In the genomic region with DNA sequence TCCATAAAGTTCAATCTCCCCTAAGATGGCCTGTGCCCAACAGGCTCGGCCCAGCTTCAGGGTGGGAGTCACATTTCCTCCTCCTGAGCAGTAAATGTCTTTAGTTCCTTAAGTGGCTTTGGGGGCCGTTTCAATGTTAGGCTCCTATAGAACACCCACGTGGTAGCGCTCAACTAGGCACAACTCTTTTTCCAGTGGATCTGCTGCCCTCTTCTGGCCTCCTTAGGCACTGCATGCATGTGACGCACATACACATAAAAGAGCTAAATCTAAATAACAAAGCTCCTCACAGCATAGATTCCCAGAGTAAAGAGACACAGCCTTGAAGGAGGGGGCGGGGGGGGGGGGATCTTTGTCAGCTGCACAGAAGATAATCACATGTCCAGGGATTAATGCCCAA, we compare ENCODE assay signal across 10 mouse cellular contexts.
DNase-seq lines count a peak whose midpoint lies in the region; ATAC-seq and TF ChIP-seq lines count a peak whose summit lies in the region.
"Had no signal": no experiment of that assay in that cellular context is flagged by ENCODE, and none has a peak within 500 bp of the region (broad histone marks: within the 10 kb centered on the region; RNA-seq: fewer than 3 reads in every experiment).

No protein-coding gene starts in this region.

- no peak overlapping the region for H3K27ac ChIP-seq in forebrain, embryonic 10.5 days
- no peak overlapping the region for H3K27ac ChIP-seq in forebrain, embryonic 13.5 days
- H3K27ac ChIP-seq in liver, postnatal 0 days (ENCODE audit: low read depth) = no peak overlapping the region
- H3K27ac ChIP-seq in liver, embryonic 12.5 days = no peak overlapping the region
- 0 out of 2 replicates have a peak overlapping the region, but pooled peaks have one; percentile 45 for H3K27ac ChIP-seq in neural tube, embryonic 14.5 days (ENCODE audit: low read depth, low read length)

- 59% methylated on average over 6 of the region's 6 CpGs for WGBS in forebrain, embryonic 10.5 days
- WGBS in forebrain, embryonic 13.5 days = 59% methylated on average over 6 of the region's 6 CpGs
- WGBS in liver, postnatal 0 days (ENCODE audit: insufficient replicate concordance) = 59% methylated on average over 6 of the region's 6 CpGs
- 53% methylated on average over 6 of the region's 6 CpGs for WGBS in liver, embryonic 12.5 days (ENCODE audit: insufficient replicate concordance)
- 55% methylated on average over 6 of the region's 6 CpGs for WGBS in neural tube, embryonic 14.5 days

- H3K4me3 ChIP-seq in forebrain, embryonic 10.5 days = no peak overlapping the region
- no peak overlapping the region for H3K4me3 ChIP-seq in forebrain, embryonic 13.5 days
- no peak overlapping the region for H3K4me3 ChIP-seq in liver, postnatal 0 days (ENCODE audit: low read depth, low read length)
- H3K4me3 ChIP-seq in liver, embryonic 12.5 days = no peak overlapping the region
- H3K4me3 ChIP-seq in neural tube, embryonic 14.5 days (ENCODE audit: low read depth, low read length) = no peak overlapping the region

- ATAC-seq in forebrain, embryonic 13.5 days = no peak
- no peak for ATAC-seq in liver, postnatal 0 days
- no peak for ATAC-seq in liver, embryonic 12.5 days
- no peak for ATAC-seq in neural tube, embryonic 14.5 days (ENCODE audit: low read depth)

- peaks cover 7% of the 10 kb centered on the region; the same call in 1 of the 2 replicates for H3K9me3 ChIP-seq in forebrain, embryonic 10.5 days
- H3K9me3 ChIP-seq in forebrain, embryonic 13.5 days (replicated peaks) = no peaks in the 10 kb centered on the region
- no peaks in the 10 kb centered on the region for H3K9me3 ChIP-seq in liver, postnatal 0 days (ENCODE audit: low read length)
- peaks cover 5% of the 10 kb centered on the region; the same call in 1 of the 2 replicates for H3K9me3 ChIP-seq in liver, embryonic 12.5 days (replicated peaks)
- no peaks in the 10 kb centered on the region for H3K9me3 ChIP-seq in neural tube, embryonic 14.5 days (ENCODE audit: control insufficient read depth, low read length)

- peak; percentile 17 for DNase-seq in forebrain, embryonic 10.5 days (ENCODE audit: extremely low spot score, low spot score)
- DNase-seq in liver, postnatal 0 days = no peak
- DNase-seq in embryo, embryonic 10.5 days (ENCODE audit: low spot score) = peak; percentile 48
- no peak for DNase-seq in frontal cortex, postnatal 14 days (ENCODE audit: low spot score in 2 of 2)
- no peak for DNase-seq in thymus, postnatal 36 days
- DNase-seq: B cell, adult 2 months; kidney, adult 9 months had no signal

- H3K4me1 ChIP-seq in forebrain, embryonic 10.5 days = no peaks in the 10 kb centered on the region
- H3K4me1 ChIP-seq in forebrain, embryonic 13.5 days = no peaks in the 10 kb centered on the region
- no peaks in the 10 kb centered on the region for H3K4me1 ChIP-seq in liver, postnatal 0 days (ENCODE audit: insufficient read depth)
- no peaks in the 10 kb centered on the region for H3K4me1 ChIP-seq in liver, embryonic 12.5 days
- peaks cover 4% of the 10 kb centered on the region; the same call in 1 of the 2 replicates for H3K4me1 ChIP-seq in neural tube, embryonic 14.5 days (ENCODE audit: control insufficient read depth, insufficient read depth, low read length)

- H3K4me2 ChIP-seq in forebrain, embryonic 13.5 days = no peak overlapping the region
- H3K4me2 ChIP-seq in liver, postnatal 0 days (ENCODE audit: low read depth, low read length) = no peak overlapping the region
- H3K4me2 ChIP-seq in liver, embryonic 12.5 days = no peak overlapping the region
- H3K4me2 ChIP-seq in neural tube, embryonic 14.5 days (ENCODE audit: low read depth, low read length) = no peak overlapping the region

- no peaks in the 10 kb centered on the region for H3K27me3 ChIP-seq in forebrain, embryonic 10.5 days (ENCODE audit: poor library complexity, severe bottlenecking)
- no peaks in the 10 kb centered on the region for H3K27me3 ChIP-seq in forebrain, embryonic 13.5 days
- H3K27me3 ChIP-seq in liver, postnatal 0 days (ENCODE audit: insufficient read depth, low read length) = no peaks in the 10 kb centered on the region
- no peaks in the 10 kb centered on the region for H3K27me3 ChIP-seq in liver, embryonic 12.5 days (replicated peaks)
- no peaks in the 10 kb centered on the region for H3K27me3 ChIP-seq in neural tube, embryonic 14.5 days (ENCODE audit: control insufficient read depth, insufficient read depth, low read length)

- H3K36me3 ChIP-seq in forebrain, embryonic 10.5 days (replicated peaks) = no peaks in the 10 kb centered on the region
- no peaks in the 10 kb centered on the region for H3K36me3 ChIP-seq in forebrain, embryonic 13.5 days (ENCODE audit: poor library complexity, severe bottlenecking)
- H3K36me3 ChIP-seq in liver, postnatal 0 days (replicated peaks; ENCODE audit: insufficient read depth, low read length) = no peaks in the 10 kb centered on the region
- no peaks in the 10 kb centered on the region for H3K36me3 ChIP-seq in liver, embryonic 12.5 days
- no peaks in the 10 kb centered on the region for H3K36me3 ChIP-seq in neural tube, embryonic 14.5 days (ENCODE audit: control insufficient read depth, insufficient read depth, low read length)

- TF ChIP-seq EP300 in liver, postnatal 0 days (IDR thresholded peaks at IDR 0.05; ENCODE audit: low read depth) = no peak

- no peak overlapping the region for H3K9ac ChIP-seq in forebrain, embryonic 13.5 days
- H3K9ac ChIP-seq in liver, postnatal 0 days (replicated peaks) = no peak overlapping the region
- H3K9ac ChIP-seq in liver, embryonic 12.5 days = no peak overlapping the region
- no peak overlapping the region for H3K9ac ChIP-seq in neural tube, embryonic 14.5 days (replicated peaks; ENCODE audit: low read depth, low read length)

- TF ChIP-seq CTCF in liver, postnatal 0 days (IDR thresholded peaks at IDR 0.05; ENCODE audit: low read depth) = peak; percentile 45

Comparison
In these comparisons a context has a peak if more than half of its experiments do, and no peak if none do; other contexts are left out.
1. DNase-seq: peak in forebrain, embryonic 10.5 days (single experiment) and embryo, embryonic 10.5 days (single experiment); none in liver, postnatal 0 days (single experiment), frontal cortex, postnatal 14 days (0 of 2) and thymus, postnatal 36 days (0 of 2).